Mouse (Mus musculus): Measurements from ENCODE around the gene Ccdc88c. TPM values are rescaled to one million over a fixed set of nuclear protein-coding genes. Genes with fewer than 3 reads are reported as not detected.

The Ccdc88c gene
- polyA plus RNA-seq, 1 experiment from 2014 or later, result 18.8 TPM

DNA sequence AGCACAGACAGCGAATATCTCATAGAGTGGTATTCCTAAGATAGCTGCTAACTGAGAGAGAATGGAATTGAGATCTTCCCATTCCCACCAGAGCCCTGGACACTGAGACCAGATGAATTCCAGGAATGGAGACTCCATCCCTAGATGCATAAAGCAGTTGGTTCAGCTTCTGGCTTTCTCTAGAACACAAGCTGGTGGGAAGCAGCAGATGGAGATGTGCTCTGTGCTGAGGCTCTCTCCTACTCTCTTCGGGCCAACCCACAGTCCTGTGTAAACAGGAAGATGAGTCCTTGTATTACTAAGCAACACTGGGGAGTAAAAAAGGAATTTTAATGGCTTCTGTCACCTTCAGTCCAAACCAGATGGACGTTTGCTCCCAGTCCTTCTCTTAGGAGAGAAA, 153.3 kb downstream of the Ccdc88c start:
- H3K9me3 ChIP-seq (ENCODE audit: control insufficient read depth, low read length), result no peaks in the 10 kb centered on the region
- 38% methylated on average over 3 of the region's 3 CpGs for WGBS

DNA sequence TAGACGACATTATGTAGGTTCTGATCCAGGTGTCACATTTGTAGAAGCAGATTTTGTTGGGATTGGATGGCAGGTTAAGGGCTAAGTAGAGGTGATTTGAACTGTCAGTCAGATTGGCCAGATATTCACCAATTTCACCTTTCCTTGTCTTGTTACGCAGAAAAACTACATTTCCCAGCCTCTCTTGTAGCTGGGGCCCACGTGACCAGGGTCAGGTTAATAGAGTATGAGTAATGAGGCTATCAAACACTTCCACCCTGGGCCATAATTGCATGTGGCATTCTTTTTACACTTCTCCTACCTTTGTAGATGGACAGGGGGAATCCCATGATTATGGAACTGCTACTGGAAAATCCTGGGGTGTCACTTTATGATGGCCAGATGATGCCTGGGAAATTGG, 155.2 kb downstream of the Ccdc88c start:
- Histone ChIP-seq H3K36me3 (ENCODE audit: control insufficient read depth, insufficient read depth, low read length) (no peaks in the 10 kb centered on the region), H3K4me1 (replicated peaks; ENCODE audit: control insufficient read depth, insufficient read depth, low read length) (no peaks in the 10 kb centered on the region), H3K4me3 (ENCODE audit: low read length) (no peak overlapping the region), H3K27me3 (ENCODE audit: control insufficient read depth, insufficient read depth, low read depth, low read length) (no peaks in the 10 kb centered on the region), H3K9me3 (ENCODE audit: control insufficient read depth, low read length) (no peaks in the 10 kb centered on the region), H3K27ac (ENCODE audit: low read length) (no peak overlapping the region), H3K9ac (ENCODE audit: low read length) (no peak overlapping the region), H3K4me2 (ENCODE audit: low read depth, low read length) (no peak overlapping the region)
- 72% methylated on average over 3 of the region's 3 CpGs for WGBS
- ATAC-seq (ENCODE audit: low read depth), result no peak

More for the DNA sequence above, 153.3 kb downstream of the Ccdc88c start:
- no peak overlapping the region for H3K27ac ChIP-seq (ENCODE audit: low read length)
- no peak overlapping the region for H3K4me3 ChIP-seq (ENCODE audit: low read length)
- H3K36me3 ChIP-seq (ENCODE audit: control insufficient read depth, insufficient read depth, low read length), result no peaks in the 10 kb centered on the region
- H3K9ac ChIP-seq (ENCODE audit: low read length), result no peak overlapping the region
- H3K27me3 ChIP-seq (ENCODE audit: control insufficient read depth, insufficient read depth, low read depth, low read length), result no peaks in the 10 kb centered on the region
- ATAC-seq (ENCODE audit: low read depth), result no peak
- H3K4me2 ChIP-seq (ENCODE audit: low read depth, low read length), result no peak overlapping the region
- H3K4me1 ChIP-seq (replicated peaks; ENCODE audit: control insufficient read depth, insufficient read depth, low read length), result no peaks in the 10 kb centered on the region

DNA sequence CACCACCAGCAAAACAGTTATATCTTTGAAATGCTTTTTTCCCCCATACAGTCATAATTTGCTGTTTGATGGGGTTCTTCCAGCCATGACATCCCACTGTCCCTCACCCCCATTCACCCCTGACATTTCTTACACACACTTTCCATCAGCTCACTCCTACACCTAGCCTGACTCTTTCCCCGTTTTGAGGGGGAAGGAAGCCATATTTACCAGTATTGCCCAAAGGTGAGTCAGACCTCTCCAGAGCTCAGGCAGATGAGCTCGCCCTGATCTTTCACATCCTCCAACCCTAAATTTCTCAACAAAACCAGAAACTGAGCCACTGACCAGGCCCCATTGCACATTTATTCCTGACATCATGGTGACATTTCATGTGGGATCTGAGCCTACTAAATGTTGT, 157.0 kb downstream of the Ccdc88c start:
- H3K9ac ChIP-seq (ENCODE audit: low read length), result no peak overlapping the region
- WGBS, result 83% methylated on average over 2 of the region's 2 CpGs

DNA sequence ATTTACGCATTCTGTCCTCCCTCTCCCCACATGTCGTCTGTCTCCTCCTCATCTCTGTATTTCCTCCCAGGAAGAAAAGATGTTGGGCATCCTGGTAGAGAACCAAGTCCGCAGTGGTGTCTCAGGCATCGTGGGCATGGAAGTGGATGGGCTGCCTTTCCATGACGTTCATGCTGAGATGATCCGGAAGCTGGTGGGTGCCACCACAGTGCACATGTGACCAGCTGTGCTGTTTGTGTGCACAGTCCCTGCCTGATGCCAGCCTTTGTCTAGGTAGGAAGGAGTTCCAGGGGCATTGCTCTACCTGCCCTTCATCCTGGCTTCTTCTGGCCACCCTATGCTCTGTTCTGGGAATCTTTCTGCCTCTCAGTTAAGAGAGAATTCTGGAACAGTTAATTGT, 157.6 kb downstream of the Ccdc88c start:
- Histone ChIP-seq H3K4me1 (replicated peaks; ENCODE audit: control insufficient read depth, insufficient read depth, low read length) (no peaks in the 10 kb centered on the region), H3K9ac (ENCODE audit: low read length) (no peak overlapping the region), H3K9me3 (ENCODE audit: control insufficient read depth, low read length) (no peaks in the 10 kb centered on the region), H3K4me2 (ENCODE audit: low read depth, low read length) (no peak overlapping the region), H3K27me3 (ENCODE audit: control insufficient read depth, insufficient read depth, low read depth, low read length) (no peaks in the 10 kb centered on the region), H3K4me3 (ENCODE audit: low read length) (no peak overlapping the region), H3K36me3 (ENCODE audit: control insufficient read depth, insufficient read depth, low read length) (no peaks in the 10 kb centered on the region), H3K27ac (ENCODE audit: low read length) (no peak overlapping the region)
- WGBS, result 87% methylated on average over 6 of the region's 6 CpGs
- no peak for ATAC-seq (ENCODE audit: low read depth)

More for the DNA sequence above, 157.0 kb downstream of the Ccdc88c start:
- no peak for ATAC-seq (ENCODE audit: low read depth)
- H3K36me3 ChIP-seq (ENCODE audit: control insufficient read depth, insufficient read depth, low read length), result no peaks in the 10 kb centered on the region
- no peaks in the 10 kb centered on the region for H3K9me3 ChIP-seq (ENCODE audit: control insufficient read depth, low read length)
- no peaks in the 10 kb centered on the region for H3K4me1 ChIP-seq (replicated peaks; ENCODE audit: control insufficient read depth, insufficient read depth, low read length)
- no peak overlapping the region for H3K4me2 ChIP-seq (ENCODE audit: low read depth, low read length)
- no peak overlapping the region for H3K4me3 ChIP-seq (ENCODE audit: low read length)
- H3K27me3 ChIP-seq (ENCODE audit: control insufficient read depth, insufficient read depth, low read depth, low read length), result no peaks in the 10 kb centered on the region
- H3K27ac ChIP-seq (ENCODE audit: low read length), result no peak overlapping the region

DNA sequence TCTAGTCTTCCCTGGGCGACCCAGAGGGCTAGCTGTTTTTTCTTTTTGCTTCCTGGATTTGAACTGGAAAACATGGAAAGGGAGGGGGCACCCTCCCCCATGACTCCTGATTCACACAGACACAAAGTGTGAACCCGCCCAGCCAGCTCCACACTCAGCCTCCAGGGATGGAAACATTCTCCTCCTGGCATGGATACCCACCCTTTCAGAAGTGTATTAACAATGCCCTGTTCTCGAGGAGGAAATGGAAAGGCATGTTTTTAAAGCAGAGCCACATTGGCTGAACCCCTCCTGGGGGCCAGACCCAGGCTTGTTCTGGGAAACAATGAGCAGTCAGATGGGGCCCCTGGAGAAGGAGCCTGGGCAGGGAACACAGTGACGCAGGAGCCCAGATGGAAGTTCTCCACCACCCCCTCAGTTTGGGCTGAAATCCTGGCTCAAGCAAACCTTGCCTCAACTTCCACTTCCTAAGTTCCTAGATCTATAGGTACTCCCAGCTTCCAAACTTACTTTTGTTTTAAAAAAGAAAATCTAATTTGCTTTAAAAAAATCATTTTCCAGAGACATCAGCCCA, 160.7 kb downstream of the Ccdc88c start:
- no peak overlapping the region for H3K27ac ChIP-seq (ENCODE audit: low read length)
- H3K9me3 ChIP-seq (ENCODE audit: control insufficient read depth, low read length), result no peaks in the 10 kb centered on the region
- no peak overlapping the region for H3K4me3 ChIP-seq (ENCODE audit: low read length)
- WGBS, result 48% methylated on average over 4 of the region's 4 CpGs
- no peaks in the 10 kb centered on the region for H3K4me1 ChIP-seq (replicated peaks; ENCODE audit: control insufficient read depth, insufficient read depth, low read length)
- H3K9ac ChIP-seq (ENCODE audit: low read length), result no peak overlapping the region
- no peak for ATAC-seq (ENCODE audit: low read depth)
- no peak overlapping the region for H3K4me2 ChIP-seq (ENCODE audit: low read depth, low read length)
- no peaks in the 10 kb centered on the region for H3K36me3 ChIP-seq (ENCODE audit: control insufficient read depth, insufficient read depth, low read length)
- H3K27me3 ChIP-seq (ENCODE audit: control insufficient read depth, insufficient read depth, low read depth, low read length), result no peaks in the 10 kb centered on the region

DNA sequence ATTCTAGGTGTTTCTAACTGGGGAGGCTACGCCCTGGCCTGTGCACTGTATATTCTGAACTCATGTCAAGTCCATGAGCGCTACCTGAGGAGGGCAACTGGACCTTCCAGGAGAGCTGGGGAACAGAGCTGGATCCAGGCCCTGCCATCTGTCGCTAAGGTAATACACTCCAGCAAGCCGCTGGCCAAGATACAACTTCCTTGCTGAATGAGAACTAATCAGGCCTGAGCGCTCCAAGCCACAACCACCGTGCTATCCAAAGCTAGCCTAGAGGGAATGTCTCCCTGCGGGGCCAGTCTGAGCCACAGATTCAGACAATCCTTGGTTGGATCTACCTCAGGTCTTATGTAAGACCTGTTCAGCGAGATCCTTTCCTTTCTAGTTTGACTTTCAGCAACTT, 161.8 kb downstream of the Ccdc88c start:
- no peaks in the 10 kb centered on the region for H3K36me3 ChIP-seq (ENCODE audit: control insufficient read depth, insufficient read depth, low read length)
- WGBS, result 85% methylated on average over 8 of the region's 8 CpGs
- no peak for ATAC-seq (ENCODE audit: low read depth)
- no peak overlapping the region for H3K4me2 ChIP-seq (ENCODE audit: low read depth, low read length)
- H3K27me3 ChIP-seq (ENCODE audit: control insufficient read depth, insufficient read depth, low read depth, low read length), result no peaks in the 10 kb centered on the region
- no peaks in the 10 kb centered on the region for H3K9me3 ChIP-seq (ENCODE audit: control insufficient read depth, low read length)
- no peak overlapping the region for H3K9ac ChIP-seq (ENCODE audit: low read length)
- H3K4me1 ChIP-seq (replicated peaks; ENCODE audit: control insufficient read depth, insufficient read depth, low read length), result no peaks in the 10 kb centered on the region
- H3K4me3 ChIP-seq (ENCODE audit: low read length), result no peak overlapping the region
- no peak overlapping the region for H3K27ac ChIP-seq (ENCODE audit: low read length)

DNA sequence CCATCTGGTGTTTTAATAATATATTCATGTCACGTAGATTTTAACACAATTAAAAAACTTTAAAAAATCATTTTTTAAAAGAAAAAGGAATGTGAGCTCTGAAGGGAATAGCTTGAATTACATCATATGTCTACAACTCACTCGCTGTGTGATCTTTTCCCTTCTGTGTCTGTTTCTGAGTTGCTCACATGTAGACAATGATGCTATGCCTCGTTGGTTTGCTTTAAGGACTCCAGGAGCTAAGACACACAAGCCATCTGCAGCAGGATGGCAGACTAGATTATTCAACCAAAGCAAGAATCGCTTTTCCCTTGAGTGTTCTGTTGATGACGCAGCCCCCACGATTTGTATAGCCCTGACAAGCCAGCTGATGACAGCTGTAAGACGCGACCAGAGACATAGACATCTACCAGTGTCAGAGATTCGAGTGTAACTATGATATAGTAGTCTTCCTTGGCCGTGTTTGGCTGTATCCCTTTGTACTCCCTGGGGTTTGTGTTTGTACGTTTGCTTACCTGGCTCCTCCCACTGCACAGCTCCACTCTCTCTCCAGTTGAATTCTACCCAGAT, 163.3 kb downstream of the Ccdc88c start:
- Histone ChIP-seq H3K9me3 (ENCODE audit: control insufficient read depth, low read length) (no peaks in the 10 kb centered on the region), H3K4me1 (replicated peaks; ENCODE audit: control insufficient read depth, insufficient read depth, low read length) (no peaks in the 10 kb centered on the region), H3K36me3 (ENCODE audit: control insufficient read depth, insufficient read depth, low read length) (no peaks in the 10 kb centered on the region), H3K4me3 (ENCODE audit: low read length) (no peak overlapping the region), H3K27ac (ENCODE audit: low read length) (no peak overlapping the region), H3K4me2 (ENCODE audit: low read depth, low read length) (no peak overlapping the region), H3K9ac (ENCODE audit: low read length) (no peak overlapping the region), H3K27me3 (ENCODE audit: control insufficient read depth, insufficient read depth, low read depth, low read length) (no peaks in the 10 kb centered on the region)
- ATAC-seq (ENCODE audit: low read depth), result no peak
- 55% methylated on average over 11 of the region's 11 CpGs for WGBS

DNA sequence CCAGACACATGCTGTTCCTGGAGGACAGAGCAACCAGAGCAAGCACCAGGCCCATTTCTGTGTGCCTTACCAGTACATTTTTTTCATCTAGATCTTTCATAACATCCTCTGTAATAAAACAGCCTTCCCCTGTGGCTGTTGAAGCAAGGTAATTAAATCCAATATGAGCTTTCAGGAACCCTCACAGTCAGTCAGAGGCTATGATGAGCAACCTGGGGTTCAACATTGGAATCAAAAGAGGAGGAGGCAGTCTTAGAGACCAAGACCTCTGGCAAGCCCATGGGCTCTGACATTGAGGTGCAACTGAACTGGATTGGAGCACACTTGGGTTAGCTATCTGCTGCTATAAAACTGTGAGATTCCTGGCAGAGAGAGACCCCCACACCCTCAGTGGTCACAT, 163.8 kb downstream of the Ccdc88c start:
- H3K9ac ChIP-seq (ENCODE audit: low read length), result no peak overlapping the region
- no peak overlapping the region for H3K4me2 ChIP-seq (ENCODE audit: low read depth, low read length)
- H3K36me3 ChIP-seq (ENCODE audit: control insufficient read depth, insufficient read depth, low read length), result no peaks in the 10 kb centered on the region
- no peak overlapping the region for H3K4me3 ChIP-seq (ENCODE audit: low read length)
- H3K9me3 ChIP-seq (ENCODE audit: control insufficient read depth, low read length), result no peaks in the 10 kb centered on the region
- no peaks in the 10 kb centered on the region for H3K27me3 ChIP-seq (ENCODE audit: control insufficient read depth, insufficient read depth, low read depth, low read length)
- ATAC-seq (ENCODE audit: low read depth), result no peak
- H3K4me1 ChIP-seq (replicated peaks; ENCODE audit: control insufficient read depth, insufficient read depth, low read length), result no peaks in the 10 kb centered on the region
- no peak overlapping the region for H3K27ac ChIP-seq (ENCODE audit: low read length)

DNA sequence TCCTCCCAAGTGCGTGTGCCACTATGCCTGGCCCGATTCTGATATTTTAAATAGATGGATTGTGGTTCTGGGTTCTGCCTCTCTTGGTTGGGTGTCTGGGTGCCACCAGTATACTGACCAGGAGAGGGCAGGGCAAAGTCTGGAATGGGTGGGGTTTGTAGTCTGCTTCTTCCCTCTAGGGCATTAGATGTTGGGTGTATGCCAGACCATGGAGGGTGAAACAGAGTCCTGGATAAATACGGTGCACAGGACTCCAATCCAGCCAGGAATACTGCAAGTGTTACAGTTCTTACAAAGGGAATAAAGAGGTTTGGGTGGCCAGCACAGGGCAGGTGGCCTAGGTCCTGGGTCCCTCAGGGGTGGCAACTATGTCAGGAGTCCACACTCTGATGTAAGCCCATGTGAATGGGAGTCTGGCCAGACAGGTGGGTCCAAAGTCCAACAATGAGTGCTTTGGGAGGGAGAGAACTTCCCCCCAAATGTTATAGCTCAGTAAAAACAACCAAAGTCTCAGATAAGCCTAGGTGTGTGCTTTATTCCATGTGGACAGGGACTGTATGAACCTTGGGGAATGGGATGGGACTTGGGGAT, 165.9 kb downstream of the Ccdc88c start:
- H3K36me3 ChIP-seq (ENCODE audit: control insufficient read depth, insufficient read depth, low read length), result no peaks in the 10 kb centered on the region
- H3K4me3 ChIP-seq (ENCODE audit: low read length), result no peak overlapping the region
- no peak overlapping the region for H3K27ac ChIP-seq (ENCODE audit: low read length)
- no peaks in the 10 kb centered on the region for H3K27me3 ChIP-seq (ENCODE audit: control insufficient read depth, insufficient read depth, low read depth, low read length)
- no peak overlapping the region for H3K9ac ChIP-seq (ENCODE audit: low read length)
- H3K4me2 ChIP-seq (ENCODE audit: low read depth, low read length), result no peak overlapping the region
- ATAC-seq (ENCODE audit: low read depth), result no peak
- WGBS, result 94% methylated on average over 3 of the region's 3 CpGs
- H3K9me3 ChIP-seq (ENCODE audit: control insufficient read depth, low read length), result no peaks in the 10 kb centered on the region
- no peaks in the 10 kb centered on the region for H3K4me1 ChIP-seq (replicated peaks; ENCODE audit: control insufficient read depth, insufficient read depth, low read length)

Data from lung, embryonic 16.5 days (tissue).